ENCODE assay signal across 9 mouse cellular contexts in the genomic region with DNA sequence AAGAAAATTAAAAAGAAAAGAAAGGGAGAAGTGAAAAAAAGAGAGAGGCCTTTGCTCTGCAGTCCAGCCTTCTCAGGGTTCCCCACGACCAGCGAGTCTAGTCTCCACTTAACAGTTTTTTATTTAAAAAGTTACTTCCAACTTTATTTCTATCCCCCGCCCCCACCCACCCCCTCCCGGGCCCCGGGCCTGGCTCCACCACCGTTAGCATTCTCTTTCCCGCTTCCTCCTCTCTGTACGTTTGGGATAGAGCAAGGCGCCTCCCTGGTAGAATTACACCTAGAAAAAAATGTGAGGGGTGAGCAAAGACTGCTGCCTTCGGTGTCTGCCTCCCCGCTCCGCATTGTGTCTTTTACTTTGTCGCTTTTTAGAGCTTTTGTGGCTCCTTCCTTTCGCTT. TPM values are rescaled to one million over a fixed set of nuclear protein-coding genes. Genes with fewer than 3 reads are reported as not detected.
DNase-seq lines count a peak whose midpoint lies in the region; ATAC-seq and TF ChIP-seq lines count a peak whose summit lies in the region.
"Had no signal": no experiment of that assay in that cellular context is flagged by ENCODE, and none has a peak within 500 bp of the region (broad histone marks: within the 10 kb centered on the region; RNA-seq: fewer than 3 reads in every experiment).

No protein-coding gene starts in this region.

- H3K27me3 ChIP-seq in megakaryocyte, embryonic 14.5 days (replicated peaks), result peaks cover 7% of the 10 kb centered on the region
- H3K27me3 ChIP-seq in forebrain, embryonic 15.5 days, result no peaks in the 10 kb centered on the region
- no peaks in the 10 kb centered on the region for H3K27me3 ChIP-seq in limb, embryonic 15.5 days
- H3K27me3 ChIP-seq in stomach, embryonic 15.5 days (replicated peaks), result no peaks in the 10 kb centered on the region
- H3K27me3 ChIP-seq in cerebellum, adult 2 months (ENCODE audit: control insufficient read depth, insufficient read depth, low read length), result no peaks in the 10 kb centered on the region

- no peaks in the 10 kb centered on the region for H3K36me3 ChIP-seq in megakaryocyte, embryonic 14.5 days (replicated peaks; ENCODE audit: low read length)
- H3K36me3 ChIP-seq in forebrain, embryonic 15.5 days, result no peaks in the 10 kb centered on the region
- H3K36me3 ChIP-seq in limb, embryonic 15.5 days, result no peaks in the 10 kb centered on the region
- no peaks in the 10 kb centered on the region for H3K36me3 ChIP-seq in stomach, embryonic 15.5 days

- TF ChIP-seq POLR2A in cerebellum, adult 2 months (IDR thresholded peaks at IDR 0.05; ENCODE audit: borderline replicate concordance, insufficient read depth, low read length), result no peak

- peaks cover 4% of the 10 kb centered on the region; the same call in 1 of the 2 replicates for H3K9me3 ChIP-seq in megakaryocyte, embryonic 14.5 days
- H3K9me3 ChIP-seq in forebrain, embryonic 15.5 days, result no peaks in the 10 kb centered on the region
- no peaks in the 10 kb centered on the region for H3K9me3 ChIP-seq in limb, embryonic 15.5 days
- H3K9me3 ChIP-seq in stomach, embryonic 15.5 days, result no peaks in the 10 kb centered on the region

- H3K4me1 ChIP-seq in megakaryocyte, embryonic 14.5 days, result no peaks in the 10 kb centered on the region
- H3K4me1 ChIP-seq in forebrain, embryonic 15.5 days, result peaks cover 15% of the 10 kb centered on the region
- H3K4me1 ChIP-seq in limb, embryonic 15.5 days, result peaks cover 52% of the 10 kb centered on the region
- peaks cover 3% of the 10 kb centered on the region; the same call in 1 of the 2 replicates for H3K4me1 ChIP-seq in stomach, embryonic 15.5 days
- no peaks in the 10 kb centered on the region; the same call in 1 of the 2 replicates for H3K4me1 ChIP-seq in cerebellum, adult 2 months (ENCODE audit: control insufficient read depth, insufficient read depth, low read length)

- WGBS in forebrain, embryonic 15.5 days, result 4% methylated on average over 14 of the region's 14 CpGs
- 6% methylated on average over 14 of the region's 14 CpGs for WGBS in limb, embryonic 15.5 days
- WGBS in stomach, embryonic 15.5 days, result 12% methylated on average over 14 of the region's 14 CpGs
- 52% methylated on average over 14 of the region's 14 CpGs for WGBS in cerebellum, adult 2 months

- peak overlapping the region; percentile 19; the same call in 1 of the 2 replicates for H3K4me2 ChIP-seq in forebrain, embryonic 15.5 days (replicated peaks)
- H3K4me2 ChIP-seq in limb, embryonic 15.5 days, result no peak overlapping the region
- H3K4me2 ChIP-seq in stomach, embryonic 15.5 days, result peak overlapping the region; percentile 41

- H3K4me3 ChIP-seq in megakaryocyte, embryonic 14.5 days (replicated peaks), result peak overlapping the region; percentile 30
- H3K4me3 ChIP-seq in forebrain, embryonic 15.5 days, result no peak overlapping the region
- no peak overlapping the region for H3K4me3 ChIP-seq in limb, embryonic 15.5 days
- no peak overlapping the region; the same call in 1 of the 2 replicates for H3K4me3 ChIP-seq in stomach, embryonic 15.5 days (replicated peaks)
- no peak overlapping the region for H3K4me3 ChIP-seq in cerebellum, adult 2 months (replicated peaks; ENCODE audit: insufficient read depth, low read depth, low read length)
- H3K4me3 ChIP-seq: myocyte had no signal

- H3K27ac ChIP-seq in forebrain, embryonic 15.5 days (replicated peaks), result no peak overlapping the region
- peak overlapping the region; percentile 86 for H3K27ac ChIP-seq in limb, embryonic 15.5 days
- peak overlapping the region; percentile 63; the same call in 1 of the 2 replicates for H3K27ac ChIP-seq in stomach, embryonic 15.5 days
- H3K27ac ChIP-seq in cerebellum, adult 2 months (ENCODE audit: insufficient read depth, low read length), result no peak overlapping the region

- DNase-seq in cerebellum, adult 18-20 months, result no peak
- no peak for DNase-seq in cerebellum, adult 2 months

- TF ChIP-seq CTCF in cerebellum, adult 2 months (IDR thresholded peaks at IDR 0.05; ENCODE audit: borderline replicate concordance, insufficient read depth, low read depth, low read length), result no peak

- 0 out of 2 replicates have a peak overlapping the region, but pooled peaks have one; percentile 3 for H3K9ac ChIP-seq in forebrain, embryonic 15.5 days (replicated peaks)
- H3K9ac ChIP-seq in limb, embryonic 15.5 days, result no peak overlapping the region
- no peak overlapping the region for H3K9ac ChIP-seq in stomach, embryonic 15.5 days

- no peak for ATAC-seq in megakaryocyte, adult 5-6 weeks (ENCODE audit: poor library complexity, severe bottlenecking)
- ATAC-seq in forebrain, embryonic 15.5 days (replicated peaks), result no peak
- 0 out of 2 replicates have a peak, but pooled peaks have one; percentile 46 for ATAC-seq in limb, embryonic 15.5 days (ENCODE audit: insufficient number of reproducible peaks, low FRiP score, low TSS enrichment, low read depth)
- ATAC-seq in stomach, embryonic 15.5 days (ENCODE audit: insufficient read depth, low FRiP score, low read depth), result 0 out of 2 replicates have a peak, but pooled peaks have one; percentile 27
- ATAC-seq: activated CD4-positive, CD25-positive, alpha-beta regulatory T cell, adult 4 months had no signal

RNA-seq across cellular contexts. Expression of gene Nepro, which starts 51.7 kb away (rescaled TPM):
- polyA plus RNA-seq in megakaryocyte, embryonic 14.5 days (2012; ENCODE audit: insufficient read depth, low replicate concordance), result 0.81 and 1.7 TPM in 2 replicates
- total RNA-seq in megakaryocyte, adult 5-6 weeks (2015), result 8.6 and 11.2 TPM in 2 replicates
- total RNA-seq in megakaryocyte, adult 5-6 weeks (2017), result 13.4 and 15.1 TPM in 2 replicates
- 4.5 and 4.9 TPM in 2 replicates for polyA plus RNA-seq in forebrain, embryonic 15.5 days (2015; fragmentation: Nextera tagmentation; extraction: Ambion mirVana)
- polyA plus RNA-seq in limb, embryonic 15.5 days (2015; fragmentation: Nextera tagmentation; extraction: Ambion mirVana), result 6.9 and 7.4 TPM in 2 replicates
- polyA plus RNA-seq in stomach, embryonic 15.5 days (2015; fragmentation: Nextera tagmentation; extraction: Ambion mirVana), result 7.7 and 8.6 TPM in 2 replicates
- polyA plus RNA-seq in cerebellum, adult 2 months (2012; rRNA removed), result 3.9 and 5.0 TPM in 2 replicates

Comparison
In these comparisons a context has a peak if more than half of its experiments do, and no peak if none do; other contexts are left out.
1. ATAC-seq: peak in limb, embryonic 15.5 days (single experiment) and stomach, embryonic 15.5 days (single experiment); none in megakaryocyte, adult 5-6 weeks (single experiment) and forebrain, embryonic 15.5 days (single experiment).
2. H3K27ac ChIP-seq: peak in limb, embryonic 15.5 days (single experiment) and stomach, embryonic 15.5 days (single experiment); none in forebrain, embryonic 15.5 days (single experiment) and cerebellum, adult 2 months (single experiment).